Mouse (Mus musculus) right cerebral cortex, postnatal 25 days (tissue): ENCODE data around the gene Ahcy.
A peak's percentile ranks its signal among the peaks of the same experiment; 100 is the strongest.
"Not testable (repeated sequence)": the region's sequence is repeated elsewhere in the genome, so short reads cannot be mapped to it uniquely, and the experiment has no call there.

Source experiments
- DNase-seq: peaks from one replicate; pipeline ENCODE4 v3.0.0; 2022

Gene Ahcy

GRCm38 (mm10) chr2:155073978-155074765 is at the start of gene Ahcy:
Gene Ahcy, minus strand, starts transcription at chr2:155074497.
- DNase-seq = peak; percentile 92

GRCm38 (mm10) chr2:155115216-155115830 is 41.0 kb upstream of the Ahcy start:
- DNase-seq = no peak

GRCm38 (mm10) chr2:155107276-155107675 is 33.0 kb upstream of the Ahcy start:
- not testable (repeated sequence) for DNase-seq

- no peak for DNase-seq
Measured at GRCm38 (mm10) chr2:155103607-155104006, 29.3 kb upstream of the Ahcy start.

GRCm38 (mm10) chr2:155101761-155102181 is 27.5 kb upstream of the Ahcy start:
- no peak for DNase-seq

- DNase-seq = no peak
Measured at GRCm38 (mm10) chr2:155100796-155101259, 26.5 kb upstream of the Ahcy start.

GRCm38 (mm10) chr2:155099994-155100795 is 25.9 kb upstream of the Ahcy start:
- DNase-seq = no peak

- DNase-seq = no peak
Measured at GRCm38 (mm10) chr2:155099421-155099820, 25.1 kb upstream of the Ahcy start.

GRCm38 (mm10) chr2:155098720-155099380 is 24.6 kb upstream of the Ahcy start:
- DNase-seq = no peak

- DNase-seq = no peak
Measured at GRCm38 (mm10) chr2:155093418-155093817, 19.1 kb upstream of the Ahcy start.

- no peak for DNase-seq
Measured at GRCm38 (mm10) chr2:155091743-155092075, 17.4 kb upstream of the Ahcy start.

GRCm38 (mm10) chr2:155090909-155091742 is 16.8 kb upstream of the Ahcy start:
- no peak for DNase-seq

- DNase-seq = no peak
Measured at GRCm38 (mm10) chr2:155088264-155088663, 14.0 kb upstream of the Ahcy start.

- no peak for DNase-seq
Measured at GRCm38 (mm10) chr2:155086328-155086727, 12.0 kb upstream of the Ahcy start.

GRCm38 (mm10) chr2:155084546-155084945 is 10.2 kb upstream of the Ahcy start:
- no peak for DNase-seq

- DNase-seq = peak; percentile 49
Measured at GRCm38 (mm10) chr2:155082121-155082803, 8.0 kb upstream of the Ahcy start.

GRCm38 (mm10) chr2:155081056-155081455 is 6.8 kb upstream of the Ahcy start:
- no peak for DNase-seq

- DNase-seq = no peak
Measured at GRCm38 (mm10) chr2:155080179-155080530, 5.9 kb upstream of the Ahcy start.

GRCm38 (mm10) chr2:155079500-155080178 is 5.3 kb upstream of the Ahcy start:
- DNase-seq = no peak

GRCm38 (mm10) chr2:155075649-155076048 is 1.4 kb upstream of the Ahcy start:
- DNase-seq = no peak

GRCm38 (mm10) chr2:155074766-155075330 is 551 bp upstream of the Ahcy start:
- peak; percentile 32 for DNase-seq
